Mouse (Mus musculus): ENCODE data around the gene Lipc.

GRCm38 (mm10) chr9:70878157-70878556, 73.9 kb downstream of the Lipc start:
- TF ChIP-seq CTCF (IDR thresholded peaks at IDR 0.05; ENCODE audit: low read depth, low read length), result no peak
- TF ChIP-seq POLR2A (IDR thresholded peaks at IDR 0.05; ENCODE audit: extremely low read depth, insufficient read depth, low read length), result no peak
